Mouse (Mus musculus) MEL (cell line): ENCODE data around the gene Dapp1. TPM values are rescaled to one million over a fixed set of nuclear protein-coding genes. Genes with fewer than 3 reads are reported as not detected.

Source experiments
- DNase-seq: peaks from one replicate; pipeline ENCODE4 v3.0.0; 2011; ENCODE audit warnings: low read depth, low spot score
- H3K27ac ChIP-seq: 2 replicates; pipeline ENCODE4 v1.5.1; 2012; ENCODE audit warnings: low read depth, mild to moderate bottlenecking, control low read depth, low read length, moderate library complexity; ENCODE audit not compliant: control insufficient read depth
- H3K27me3 ChIP-seq, 2 experiments: fragments of 150-350 bp in 1 of 2; sonication (generic) in 1 of 2; 2 replicates each; pipeline ENCODE4 v1.6.1; 2012; ENCODE audit warnings: low read length in 2 of 2, mild to moderate bottlenecking in 2 of 2, improper control_type of control experiment in 1 of 2, moderate library complexity in 1 of 2; ENCODE audit not compliant: insufficient read depth in 2 of 2, control insufficient read depth in 1 of 2
- H3K36me3 ChIP-seq, 2 experiments: 2 replicates each; pipeline ENCODE4 v1.6.1; 2012 to 2014; ENCODE audit warnings: low read length in 2 of 2, improper control_type of control experiment in 1 of 2, inconsistent platforms in 1 of 2, mild to moderate bottlenecking in 1 of 2; ENCODE audit not compliant: insufficient read depth in 2 of 2, control insufficient read depth in 1 of 2
- H3K4me1 ChIP-seq, 2 experiments: fragments of 150-350 bp in 1 of 2; sonication (generic) in 1 of 2; 2 replicates each; pipeline ENCODE4 v1.6.1; 2012; ENCODE audit warnings: low read length in 2 of 2, improper control_type of control experiment in 1 of 2, mild to moderate bottlenecking in 1 of 2; ENCODE audit not compliant: insufficient read depth in 2 of 2, control insufficient read depth in 1 of 2
- H3K4me3 ChIP-seq, 2 experiments: fragments of 150-350 bp in 1 of 2; sonication (generic) in 1 of 2; 2 replicates each; pipeline ENCODE4 v1.5.1; 2012; ENCODE audit warnings: low read depth in 2 of 2, low read length in 2 of 2, mild to moderate bottlenecking in 2 of 2, moderate library complexity in 2 of 2, control low read depth in 1 of 2, improper control_type of control experiment in 1 of 2; ENCODE audit not compliant: control insufficient read depth in 1 of 2, insufficient read depth in 1 of 2
- H3K79me2 ChIP-seq: 2 replicates; pipeline ENCODE4 v1.6.1; 2012; ENCODE audit warnings: mild to moderate bottlenecking, low read length, moderate library complexity; ENCODE audit not compliant: control insufficient read depth, poor library complexity, insufficient read depth
- H3K9ac ChIP-seq: 2 replicates; pipeline ENCODE4 v1.6.1; 2012; ENCODE audit warnings: low read depth, mild to moderate bottlenecking, control low read depth, low read length, moderate library complexity; ENCODE audit not compliant: control insufficient read depth, poor library complexity, severe bottlenecking
- H3K9me3 ChIP-seq: fragments of 150-350 bp; sonication (generic); replicated peaks from 2 replicates; pipeline ENCODE4 v1.6.1; 2012; ENCODE audit warnings: mild to moderate bottlenecking, low read length, improper control_type of control experiment, moderate library complexity; ENCODE audit not compliant: insufficient read depth
- CHD1 ChIP-seq: IDR thresholded peaks from 2 replicates; pipeline ENCODE4 v1.6.1; 2012; ENCODE audit warnings: low read depth, mild to moderate bottlenecking, inconsistent platforms, low read length, improper control_type of control experiment
- CHD2 ChIP-seq: IDR thresholded peaks from 2 replicates; pipeline ENCODE4 v1.6.1; 2011; ENCODE audit warnings: low read length, improper control_type of control experiment
- E2F4 ChIP-seq: IDR thresholded peaks from 2 replicates; pipeline ENCODE4 v1.6.1; 2011; ENCODE audit warnings: low read depth, low read length, improper control_type of control experiment, borderline replicate concordance
- ETS1 ChIP-seq: IDR thresholded peaks from 2 replicates; pipeline ENCODE4 v1.6.1; 2012; ENCODE audit warnings: low read depth, mild to moderate bottlenecking, inconsistent platforms, low read length, improper control_type of control experiment, moderate library complexity
- GATA1 ChIP-seq: IDR thresholded peaks from 2 replicates; pipeline ENCODE4 v1.6.1; 2011; ENCODE audit warnings: low read depth, low read length, improper control_type of control experiment
- MAFK ChIP-seq: IDR thresholded peaks from 2 replicates; pipeline ENCODE4 v1.6.1; 2011; ENCODE audit warnings: low read depth, mild to moderate bottlenecking, low read length, improper control_type of control experiment, borderline replicate concordance
- MAZ ChIP-seq: IDR thresholded peaks from 2 replicates; pipeline ENCODE4 v1.6.1; 2012; ENCODE audit warnings: low read depth, mild to moderate bottlenecking, inconsistent platforms, low read length, improper control_type of control experiment
- MEF2A ChIP-seq: IDR thresholded peaks from 2 replicates; pipeline ENCODE4 v1.6.1; 2014; ENCODE audit warnings: low read depth, mild to moderate bottlenecking, inconsistent platforms, low read length, improper control_type of control experiment; ENCODE audit not compliant: poor library complexity, insufficient replicate concordance, severe bottlenecking; ENCODE audit errors: extremely low read depth
- POLR2AphosphoS2 ChIP-seq: IDR thresholded peaks from 2 replicates; pipeline ENCODE4 v1.6.1; 2011; ENCODE audit warnings: low read length, improper control_type of control experiment
- POLR2AphosphoS5 ChIP-seq: IDR thresholded peaks from 2 replicates; pipeline ENCODE4 v1.6.1; 2012; ENCODE audit warnings: low read depth, borderline replicate concordance, mild to moderate bottlenecking, inconsistent platforms, low read length, moderate library complexity, mixed read lengths
- RAD21 ChIP-seq: IDR thresholded peaks from 2 replicates; pipeline ENCODE4 v1.6.1; 2011; ENCODE audit warnings: mild to moderate bottlenecking, low read depth, low read length, improper control_type of control experiment
- SIN3A ChIP-seq: IDR thresholded peaks from 2 replicates; pipeline ENCODE4 v1.6.1; 2012; ENCODE audit warnings: low read length, improper control_type of control experiment, inconsistent platforms
- TAL1 ChIP-seq: IDR thresholded peaks from 2 replicates; pipeline ENCODE4 v1.6.1; 2012; ENCODE audit warnings: mild to moderate bottlenecking, inconsistent platforms, low read length, moderate library complexity, mixed read lengths
- UBTF ChIP-seq: IDR thresholded peaks from 2 replicates; pipeline ENCODE4 v1.6.1; 2012; ENCODE audit warnings: low read depth, mild to moderate bottlenecking, inconsistent platforms, low read length, improper control_type of control experiment, moderate library complexity, borderline replicate concordance; ENCODE audit not compliant: insufficient read depth
- ZNF384 ChIP-seq: IDR thresholded peaks from 2 replicates; pipeline ENCODE4 v1.6.1; 2012; ENCODE audit warnings: low read depth, mild to moderate bottlenecking, inconsistent platforms, low read length, improper control_type of control experiment
- polyA plus RNA-seq, 2 experiments: library from polyadenylated mRNA; stranded (reverse) in 1 of 2; unstranded in 1 of 2; fragments of >175 nt in 1 of 2; fragments of >200 nt in 1 of 2; gene quantifications; 2 replicates each; pipeline versions ENCODE4 v1.2.1 to v1.2.4; 2012; ENCODE audit warnings: low replicate concordance in 2 of 2, low read depth in 1 of 2; ENCODE audit not compliant: insufficient read length in 2 of 2, insufficient read depth in 1 of 2, missing spikeins in 1 of 2
- total RNA-seq: library from RNA; depleted of rRNA; stranded (reverse); fragments of 300-350 nt; gene quantifications from 2 replicates; pipeline ENCODE4 v1.2.3, GENCODE M21; 2012

The Dapp1 gene
- total and polyA plus RNA-seq, 3 experiments = 45.7 to 91.5 (median 67.3) TPM

DNA sequence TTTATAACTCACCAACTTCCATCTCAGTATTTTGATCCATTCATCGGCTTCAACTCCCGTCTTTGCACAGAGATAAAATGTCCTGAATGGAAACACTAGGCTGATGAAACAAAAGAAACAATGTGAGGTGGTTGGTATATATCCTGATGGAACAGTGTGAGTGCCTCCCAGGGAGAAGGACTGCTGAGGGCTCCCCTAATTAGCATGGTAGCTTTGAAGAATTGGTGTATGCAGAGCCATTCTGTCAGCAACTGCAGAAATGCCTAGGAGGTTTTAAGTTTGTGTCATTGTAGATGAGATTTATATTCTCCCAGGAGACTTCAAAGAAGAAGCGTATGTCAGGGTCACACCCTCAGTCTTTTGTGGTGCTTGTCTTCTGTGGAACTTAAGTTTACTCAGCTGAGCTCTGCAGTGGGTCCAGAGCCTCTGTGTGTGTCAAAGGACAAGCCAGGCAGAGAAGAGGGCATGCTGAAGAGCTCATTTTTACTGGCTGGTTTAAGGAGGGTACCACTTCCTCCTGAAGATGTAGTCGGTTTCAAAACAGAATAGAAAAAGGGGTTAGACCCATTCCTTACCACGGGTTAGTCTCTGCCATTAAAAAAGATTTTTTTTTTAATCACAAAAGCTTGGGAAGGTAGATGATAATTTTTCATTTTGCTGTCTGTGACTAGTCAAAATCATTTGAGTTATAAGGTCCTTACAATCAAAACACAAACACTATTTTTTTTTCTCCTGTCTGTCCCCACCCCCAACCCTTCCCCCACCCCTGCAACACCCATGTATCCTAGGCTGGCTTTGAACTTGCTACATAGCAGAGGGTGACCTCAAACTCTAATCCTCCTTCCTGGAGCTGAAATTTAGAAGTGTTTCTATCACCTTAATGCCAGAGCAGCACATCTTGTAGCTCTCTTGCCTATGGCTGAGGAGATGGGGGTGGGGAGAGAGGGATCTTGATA is 45.5 kb downstream of the Dapp1 start:
- no peak for DNase-seq
- Histone ChIP-seq H3K36me3 (peaks cover 7 to 29% of the 10 kb centered on the region in 2 experiments), H3K9ac (no peak overlapping the region), H3K4me1 (peaks cover 6 to 7% of the 10 kb centered on the region in 2 experiments), H3K79me2 (no peaks in the 10 kb centered on the region), H3K27me3 (no peaks in the 10 kb centered on the region), H3K27ac (no peak overlapping the region), H3K4me3 (no peak overlapping the region), H3K9me3 (no peaks in the 10 kb centered on the region)
- TF ChIP-seq POLR2AphosphoS5 = no peak

DNA sequence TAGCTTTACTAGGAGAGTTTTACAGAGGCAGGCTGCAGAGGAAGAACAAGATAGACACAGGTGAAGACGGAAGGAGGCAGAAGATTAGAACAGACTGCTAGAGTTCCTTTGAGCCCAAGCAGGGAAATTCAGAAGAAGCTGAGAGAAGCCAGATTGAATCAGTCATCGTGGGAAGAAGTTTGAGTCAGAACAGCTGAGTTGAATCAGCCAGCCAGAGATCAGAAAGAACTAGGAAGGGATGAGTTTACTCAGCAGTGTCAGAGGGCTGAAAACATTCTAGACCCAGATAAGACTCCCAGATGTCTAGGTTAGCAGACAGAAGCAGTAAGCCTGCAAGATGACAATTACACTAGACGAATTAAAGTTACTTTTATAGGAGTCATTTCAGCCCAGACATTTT is 47.4 kb downstream of the Dapp1 start:
- Histone ChIP-seq H3K36me3 (peaks cover 10 to 18% of the 10 kb centered on the region in 2 experiments), H3K4me3 (no peak overlapping the region), H3K9ac (no peak overlapping the region), H3K4me1 (peaks cover 3 to 6% of the 10 kb centered on the region in 2 experiments; a peak in 2 of 4 replicates), H3K79me2 (no peaks in the 10 kb centered on the region), H3K9me3 (no peaks in the 10 kb centered on the region), H3K27me3 (no peaks in the 10 kb centered on the region), H3K27ac (no peak overlapping the region)
- TF ChIP-seq TAL1 (no peak), ETS1 (peak; percentile 80), GATA1 (peak; percentile 41; the same call in 1 of the 2 replicates)
- DNase-seq = peak; percentile 49

- no peak for DNase-seq
- Histone ChIP-seq H3K4me3 (no peak overlapping the region), H3K9ac (no peak overlapping the region), H3K79me2 (no peaks in the 10 kb centered on the region), H3K27ac (no peak overlapping the region), H3K27me3 (no peaks in the 10 kb centered on the region), H3K9me3 (no peaks in the 10 kb centered on the region), H3K36me3 (peaks cover 10 to 15% of the 10 kb centered on the region in 2 experiments), H3K4me1 (peaks cover 3 to 6% of the 10 kb centered on the region in 2 experiments; a peak in 2 of 4 replicates)
- TF ChIP-seq MAFK (no peak), MAZ (no peak), MEF2A (no peak), CHD1 (no peak), CHD2 (no peak), UBTF (no peak), POLR2AphosphoS2 (no peak; the same call in 1 of the 2 replicates), SIN3A (no peak), ZNF384 (no peak), RAD21 (no peak), E2F4 (no peak)
Observed at GRCm38 (mm10) chr3:137932748-137933147, 48.6 kb downstream of the Dapp1 start.
